Mouse (Mus musculus) MEL (cell line): Measurements from ENCODE around the gene Ppp4r3a. TPM values are rescaled to one million over a fixed set of nuclear protein-coding genes. Genes with fewer than 3 reads are reported as not detected.

Experiments
- DNase-seq: peaks from one replicate; pipeline ENCODE4 v3.0.0; 2011; ENCODE audit warnings: low read depth, low spot score
- H3K27ac ChIP-seq: 2 replicates; pipeline ENCODE4 v1.5.1; 2012; ENCODE audit warnings: low read depth, mild to moderate bottlenecking, control low read depth, low read length, moderate library complexity; ENCODE audit not compliant: control insufficient read depth
- H3K27me3 ChIP-seq, 2 experiments: fragments of 150-350 bp in 1 of 2; sonication (generic) in 1 of 2; 2 replicates each; pipeline ENCODE4 v1.6.1; 2012; ENCODE audit warnings: low read length in 2 of 2, mild to moderate bottlenecking in 2 of 2, improper control_type of control experiment in 1 of 2, moderate library complexity in 1 of 2; ENCODE audit not compliant: insufficient read depth in 2 of 2, control insufficient read depth in 1 of 2
- H3K36me3 ChIP-seq, 2 experiments: 2 replicates each; pipeline ENCODE4 v1.6.1; 2012 to 2014; ENCODE audit warnings: low read length in 2 of 2, improper control_type of control experiment in 1 of 2, inconsistent platforms in 1 of 2, mild to moderate bottlenecking in 1 of 2; ENCODE audit not compliant: insufficient read depth in 2 of 2, control insufficient read depth in 1 of 2
- H3K4me1 ChIP-seq, 2 experiments: fragments of 150-350 bp in 1 of 2; sonication (generic) in 1 of 2; 2 replicates each; pipeline ENCODE4 v1.6.1; 2012; ENCODE audit warnings: low read length in 2 of 2, improper control_type of control experiment in 1 of 2, mild to moderate bottlenecking in 1 of 2; ENCODE audit not compliant: insufficient read depth in 2 of 2, control insufficient read depth in 1 of 2
- H3K4me3 ChIP-seq, 2 experiments: fragments of 150-350 bp in 1 of 2; sonication (generic) in 1 of 2; 2 replicates each; pipeline ENCODE4 v1.5.1; 2012; ENCODE audit warnings: low read depth in 2 of 2, low read length in 2 of 2, mild to moderate bottlenecking in 2 of 2, moderate library complexity in 2 of 2, control low read depth in 1 of 2, improper control_type of control experiment in 1 of 2; ENCODE audit not compliant: control insufficient read depth in 1 of 2, insufficient read depth in 1 of 2
- H3K79me2 ChIP-seq: 2 replicates; pipeline ENCODE4 v1.6.1; 2012; ENCODE audit warnings: mild to moderate bottlenecking, low read length, moderate library complexity; ENCODE audit not compliant: control insufficient read depth, poor library complexity, insufficient read depth
- H3K9ac ChIP-seq: 2 replicates; pipeline ENCODE4 v1.6.1; 2012; ENCODE audit warnings: low read depth, mild to moderate bottlenecking, control low read depth, low read length, moderate library complexity; ENCODE audit not compliant: control insufficient read depth, poor library complexity, severe bottlenecking
- H3K9me3 ChIP-seq: fragments of 150-350 bp; sonication (generic); replicated peaks from 2 replicates; pipeline ENCODE4 v1.6.1; 2012; ENCODE audit warnings: mild to moderate bottlenecking, low read length, improper control_type of control experiment, moderate library complexity; ENCODE audit not compliant: insufficient read depth
- CTCF ChIP-seq, 3 experiments: IDR thresholded peaks in 2 of 3; conservative IDR thresholded peaks in 1 of 3; 2 replicates each; pipeline ENCODE4 v1.5.1; 2011 to 2012; ENCODE audit warnings: low read length in 3 of 3, low read depth in 2 of 3, mild to moderate bottlenecking in 2 of 3, improper control_type of control experiment in 1 of 3, inconsistent platforms in 1 of 3, mixed read lengths in 1 of 3, moderate library complexity in 1 of 3; ENCODE audit not compliant: control insufficient read depth in 1 of 3, insufficient read depth in 1 of 3, poor library complexity in 1 of 3, severe bottlenecking in 1 of 3
- EP300 ChIP-seq, 2 experiments: IDR thresholded peaks; 2 replicates each; pipeline ENCODE4 v1.6.1; 2011; ENCODE audit warnings: improper control_type of control experiment in 2 of 2, low read length in 2 of 2, low read depth in 1 of 2, mild to moderate bottlenecking in 1 of 2
- ETS1 ChIP-seq: IDR thresholded peaks from 2 replicates; pipeline ENCODE4 v1.6.1; 2012; ENCODE audit warnings: low read depth, mild to moderate bottlenecking, inconsistent platforms, low read length, improper control_type of control experiment, moderate library complexity
- HCFC1 ChIP-seq: IDR thresholded peaks from 2 replicates; pipeline ENCODE4 v1.6.1; 2012; ENCODE audit warnings: low read depth, mild to moderate bottlenecking, inconsistent platforms, low read length, improper control_type of control experiment, moderate library complexity
- JUND ChIP-seq: IDR thresholded peaks from 2 replicates; pipeline ENCODE4 v1.6.1; 2011; ENCODE audit warnings: low read depth, mild to moderate bottlenecking, improper control_type of control experiment, low read length
- KAT2A ChIP-seq: conservative IDR thresholded peaks from 2 replicates; pipeline ENCODE4 v1.6.1; 2012; ENCODE audit warnings: low read depth, low read length, improper control_type of control experiment, inconsistent platforms
- MAX ChIP-seq: IDR thresholded peaks from 2 replicates; pipeline ENCODE4 v1.6.1; 2011; ENCODE audit warnings: low read length, improper control_type of control experiment
- MAZ ChIP-seq: IDR thresholded peaks from 2 replicates; pipeline ENCODE4 v1.6.1; 2012; ENCODE audit warnings: low read depth, mild to moderate bottlenecking, inconsistent platforms, low read length, improper control_type of control experiment
- MXI1 ChIP-seq: IDR thresholded peaks from 2 replicates; pipeline ENCODE4 v1.6.1; 2011; ENCODE audit warnings: mild to moderate bottlenecking, low read depth, low read length, improper control_type of control experiment
- MYB ChIP-seq: IDR thresholded peaks from 2 replicates; pipeline ENCODE4 v1.6.1; 2011; ENCODE audit warnings: mild to moderate bottlenecking, low read depth, low read length, improper control_type of control experiment
- MYC ChIP-seq: IDR thresholded peaks from 2 replicates; pipeline ENCODE4 v1.6.1; 2011; ENCODE audit warnings: low read depth, mild to moderate bottlenecking, low read length, improper control_type of control experiment, moderate library complexity
- NELFE ChIP-seq: IDR thresholded peaks from 2 replicates; pipeline ENCODE4 v1.6.1; 2011; ENCODE audit warnings: low read depth, low read length, improper control_type of control experiment
- NRF1 ChIP-seq: IDR thresholded peaks from 2 replicates; pipeline ENCODE4 v1.6.1; 2014; ENCODE audit warnings: low read depth, mild to moderate bottlenecking, inconsistent platforms, low read length, improper control_type of control experiment, moderate library complexity; ENCODE audit not compliant: poor library complexity, insufficient read depth, severe bottlenecking
- POLR2A ChIP-seq, 2 experiments: IDR thresholded peaks; 2 replicates each; pipeline ENCODE4 v1.6.1; 2011 to 2012; ENCODE audit warnings: low read length in 2 of 2, mild to moderate bottlenecking in 2 of 2, control low read depth in 1 of 2, improper control_type of control experiment in 1 of 2, low read depth in 1 of 2, moderate library complexity in 1 of 2; ENCODE audit not compliant: control insufficient read depth in 1 of 2, insufficient read depth in 1 of 2, poor library complexity in 1 of 2
- POLR2AphosphoS2 ChIP-seq: IDR thresholded peaks from 2 replicates; pipeline ENCODE4 v1.6.1; 2011; ENCODE audit warnings: low read length, improper control_type of control experiment
- POLR2AphosphoS5 ChIP-seq: IDR thresholded peaks from 2 replicates; pipeline ENCODE4 v1.6.1; 2012; ENCODE audit warnings: low read depth, borderline replicate concordance, mild to moderate bottlenecking, inconsistent platforms, low read length, moderate library complexity, mixed read lengths
- RAD21 ChIP-seq: IDR thresholded peaks from 2 replicates; pipeline ENCODE4 v1.6.1; 2011; ENCODE audit warnings: mild to moderate bottlenecking, low read depth, low read length, improper control_type of control experiment
- RCOR1 ChIP-seq: IDR thresholded peaks from 2 replicates; pipeline ENCODE4 v1.6.1; 2012; ENCODE audit warnings: low read depth, mild to moderate bottlenecking, inconsistent platforms, low read length, improper control_type of control experiment
- SIN3A ChIP-seq: IDR thresholded peaks from 2 replicates; pipeline ENCODE4 v1.6.1; 2012; ENCODE audit warnings: low read length, improper control_type of control experiment, inconsistent platforms
- SMC3 ChIP-seq: IDR thresholded peaks from 2 replicates; pipeline ENCODE4 v1.6.1; 2011; ENCODE audit warnings: low read depth, low read length, improper control_type of control experiment
- TCF12 ChIP-seq: IDR thresholded peaks from 2 replicates; pipeline ENCODE4 v1.6.1; 2014; ENCODE audit warnings: low read depth, mild to moderate bottlenecking, inconsistent platforms, low read length, improper control_type of control experiment, moderate library complexity
- UBTF ChIP-seq: IDR thresholded peaks from 2 replicates; pipeline ENCODE4 v1.6.1; 2012; ENCODE audit warnings: low read depth, mild to moderate bottlenecking, inconsistent platforms, low read length, improper control_type of control experiment, moderate library complexity, borderline replicate concordance; ENCODE audit not compliant: insufficient read depth
- USF1 ChIP-seq: IDR thresholded peaks from 2 replicates; pipeline ENCODE4 v1.6.1; 2014; ENCODE audit warnings: low read depth, mild to moderate bottlenecking, inconsistent platforms, low read length, improper control_type of control experiment, moderate library complexity
- USF2 ChIP-seq, 2 experiments: IDR thresholded peaks; 2 replicates each; pipeline ENCODE4 v1.6.1; 2011 to 2012; ENCODE audit warnings: improper control_type of control experiment in 2 of 2, low read length in 2 of 2, borderline replicate concordance in 1 of 2, inconsistent platforms in 1 of 2, low read depth in 1 of 2, mild to moderate bottlenecking in 1 of 2; ENCODE audit not compliant: insufficient read depth in 1 of 2
- ZC3H11A ChIP-seq: IDR thresholded peaks from 2 replicates; pipeline ENCODE4 v1.6.1; 2012; ENCODE audit warnings: low read depth, mild to moderate bottlenecking, inconsistent platforms, low read length, improper control_type of control experiment
- ZKSCAN1 ChIP-seq: IDR thresholded peaks from 2 replicates; pipeline ENCODE4 v1.6.1; 2012; ENCODE audit warnings: low read depth, mild to moderate bottlenecking, inconsistent platforms, low read length, improper control_type of control experiment, moderate library complexity
- ZMIZ1 ChIP-seq: IDR thresholded peaks from 2 replicates; pipeline ENCODE4 v1.6.1; 2012; ENCODE audit warnings: low read depth, mild to moderate bottlenecking, inconsistent platforms, low read length, improper control_type of control experiment, moderate library complexity
- ZNF384 ChIP-seq: IDR thresholded peaks from 2 replicates; pipeline ENCODE4 v1.6.1; 2012; ENCODE audit warnings: low read depth, mild to moderate bottlenecking, inconsistent platforms, low read length, improper control_type of control experiment
- polyA plus RNA-seq, 2 experiments: library from polyadenylated mRNA; stranded (reverse) in 1 of 2; unstranded in 1 of 2; fragments of >175 nt in 1 of 2; fragments of >200 nt in 1 of 2; gene quantifications; 2 replicates each; pipeline versions ENCODE4 v1.2.1 to v1.2.4; 2012; ENCODE audit warnings: low replicate concordance in 2 of 2, low read depth in 1 of 2; ENCODE audit not compliant: insufficient read length in 2 of 2, insufficient read depth in 1 of 2, missing spikeins in 1 of 2
- total RNA-seq: library from RNA; depleted of rRNA; stranded (reverse); fragments of 300-350 nt; gene quantifications from 2 replicates; pipeline ENCODE4 v1.2.3, GENCODE M21; 2012

The Ppp4r3a gene
- total and polyA plus RNA-seq, 3 experiments = 48.5 to 701 (median 61.2) TPM

- Histone ChIP-seq H3K27ac (peak overlapping the region; percentile 64), H3K27me3 (no peaks in the 10 kb centered on the region), H3K79me2 (peaks cover 15% of the 10 kb centered on the region), H3K4me1 (peaks cover 17 to 38% of the 10 kb centered on the region in 2 experiments), H3K36me3 (peaks cover 0 to 31% of the 10 kb centered on the region in 2 experiments; a peak in 3 of 4 replicates), H3K4me3 (no peak overlapping the region), H3K9me3 (no peaks in the 10 kb centered on the region), H3K9ac (peak overlapping the region; percentile 6; the same call in 1 of the 2 replicates)
- DNase-seq = peak; percentile 54
- TF ChIP-seq USF2 (IDR thresholded peaks at IDR 0.05; ENCODE audit: borderline replicate concordance in 1 of 2, insufficient read depth in 1 of 2, low read depth in 1 of 2, low read length in 2 of 2) (no peak), RCOR1 (no peak), CTCF (IDR thresholded peaks at IDR 0.05 in 2 of 3, conservative IDR thresholded peaks at IDR 0.05 in 1 of 3; ENCODE audit: control insufficient read depth in 1 of 3, insufficient read depth in 1 of 3, low read depth in 2 of 3, low read length in 3 of 3, poor library complexity in 1 of 3, severe bottlenecking in 1 of 3) (no peak), NRF1 (no peak), TCF12 (0 out of 2 replicates have a peak, but pooled peaks have one; percentile 7), ZC3H11A (no peak), UBTF (no peak), MAX (no peak), SIN3A (peak; percentile 64), SMC3 (no peak), MYC (0 out of 2 replicates have a peak, but pooled peaks have one; percentile 46), KAT2A (no peak), ZKSCAN1 (no peak), NELFE (no peak), RAD21 (no peak), MYB (no peak), EP300 (IDR thresholded peaks at IDR 0.05; ENCODE audit: low read depth in 1 of 2, low read length in 2 of 2) (peak in 1 of 2 experiments; percentile 28; a peak in 1 of 4 replicates), MAZ (peak; percentile 60), ZMIZ1 (no peak), POLR2AphosphoS5 (no peak), HCFC1 (0 out of 2 replicates have a peak, but pooled peaks have one; percentile 27), ZNF384 (no peak), POLR2A (IDR thresholded peaks at IDR 0.05; ENCODE audit: control insufficient read depth in 1 of 2, insufficient read depth in 1 of 2, low read depth in 1 of 2, low read length in 2 of 2, poor library complexity in 1 of 2) (no peak), MXI1 (peak; percentile 38; the same call in 1 of the 2 replicates), USF1 (no peak), JUND (no peak), ETS1 (peak; percentile 42; the same call in 1 of the 2 replicates), POLR2AphosphoS2 (no peak)
These were observed 65.5 kb downstream of the Ppp4r3a start for GRCm38 (mm10) chr12:101017971-101018371.
